Mouse (Mus musculus) gastrocnemius, adult 2 months (tissue): ENCODE results near the gene Cdc20b. TPM values are rescaled to one million over a fixed set of nuclear protein-coding genes. Genes with fewer than 3 reads are reported as not detected.

ENCODE experiments used
- DNase-seq: peaks from one replicate; pipeline ENCODE4 v3.0.0; 2022
- H3K27ac ChIP-seq: fragments of 200-600 bp; 2 replicates; pipeline ENCODE4 v1.8.1; 2022; ENCODE audit warnings: mild to moderate bottlenecking
- H3K4me3 ChIP-seq: fragments of 200-600 bp; 2 replicates; pipeline ENCODE4 v1.8.1; 2022; ENCODE audit warnings: mild to moderate bottlenecking, moderate library complexity
- CTCF ChIP-seq: fragments of 200-600 bp; IDR thresholded peaks from 2 replicates; pipeline ENCODE4 v1.8.1; 2022; ENCODE audit warnings: antibody characterized with exemption, mild to moderate bottlenecking, moderate library complexity
- intact Hi-C: fragments of 180-260 bp; cut with DNase I; formaldehyde crosslinking; loops from one replicate; pipeline ENCODE4 v1.15.1; 2025
- microRNA-seq: library from miRNA; unstranded; fragments of <30 nt; microRNA quantifications from one replicate; pipeline ENCODE4 v1.2.0, GENCODE M21; 2021
- total RNA-seq, 2 experiments: library from RNA; stranded (reverse); gene quantifications; 2 replicates each; pipeline ENCODE4 v1.2.3; 2021

The Cdc20b gene
- total RNA-seq, 2 experiments from 2014 or later = not detected

DNA sequence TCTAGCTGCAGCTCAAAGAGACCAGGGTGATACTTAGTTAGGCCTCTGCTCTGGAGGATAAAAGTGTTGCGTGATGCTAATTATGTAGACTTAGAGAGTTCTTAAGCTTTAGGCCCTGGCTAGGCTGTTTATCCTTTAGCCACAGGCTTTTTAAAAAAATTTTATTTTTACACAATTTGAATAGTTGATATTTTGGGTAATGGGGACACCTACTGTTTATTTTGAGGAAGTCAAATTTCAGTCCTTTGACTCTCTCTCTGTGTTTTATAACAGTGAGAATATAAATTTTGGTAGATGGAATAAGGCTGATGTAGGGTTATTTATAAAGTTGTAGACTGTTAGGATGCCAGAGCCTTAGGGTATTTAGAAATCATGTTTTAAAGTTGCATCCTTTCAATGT lies 104.7 kb downstream of the Cdc20b start:
- no peak overlapping the region for H3K4me3 ChIP-seq
- no peak overlapping the region for H3K27ac ChIP-seq
- intact Hi-C loops = no loop called here
- TF ChIP-seq CTCF = no peak
- DNase-seq = no peak

Small RNA genes lying within 50 kb of the gene (microRNA-seq; reads per million reads assigned to microRNA genes)
- gene Mir449a (4.3 reads per million), gene Mir449b (not detected), gene Mir449c (not detected)

Other genes with a start within 250 kb of the Cdc20b start
- gene Plpp1, start 234.3 kb upstream of the Cdc20b start, total RNA-seq = 10 to 100 TPM; 35.6 to 49.4 TPM
- gene Mtrex, start 107.7 kb upstream of the Cdc20b start, total RNA-seq = 10 to 100 TPM; 29.5 to 31.1 TPM
- gene Dhx29, start 107.7 kb upstream of the Cdc20b start, total RNA-seq = 10 to 100 TPM; 13.4 to 16.0 TPM
- gene Ccno, start 47.3 kb upstream of the Cdc20b start, total RNA-seq = not detected
- gene Mcidas, start 41.3 kb upstream of the Cdc20b start, total RNA-seq = not detected
- gene Gpx8, start 11.3 kb downstream of the Cdc20b start, total RNA-seq = 10 to 100 TPM in 1 of 2 experiments, 1 to 10 TPM in 1; 5.5 to 10.6 TPM
- gene Gzma, start 65.9 kb downstream of the Cdc20b start, total RNA-seq = not detected
- under 1 TPM; 0.25 to 0.38 TPM for gene Esm1, start 174.5 kb downstream of the Cdc20b start, total RNA-seq
- not detected for gene Gzmk, start 190.8 kb downstream of the Cdc20b start, total RNA-seq